Mouse (Mus musculus): ENCODE measurements at regions not wholly inside any gene's neighbourhood (a gene's known extent, or its start where the extent isn't known, plus 50 kb on each side); places are given as distances from the start of the nearest gene placed in this dataset.

- no peak for DNase-seq
- intact Hi-C loops (cut with DNase I): no loop called here
Observed at GRCm38 (mm10) chr17:29775836-29776235, 59.0 kb upstream of the Ccdc167 start.

GRCm38 (mm10) chr17:29773339-29773738 is 56.5 kb upstream of the Ccdc167 start:
- intact Hi-C loops (cut with DNase I): loop anchor here (5.0 kb wide), 1 partner anchor 171 kb away; no protein-coding TSS in a partner anchor
- DNase-seq: peak; percentile 49 to 53

- DNase-seq: no peak
- intact Hi-C loops (cut with DNase I): loop anchor here (5.0 kb wide), 1 partner anchor 169 kb away; no protein-coding TSS in a partner anchor
Observed at GRCm38 (mm10) chr17:29770914-29771313, 54.1 kb upstream of the Ccdc167 start.

- intact Hi-C loops (cut with DNase I): loop anchor here (5.0 kb wide), 1 partner anchor 167 kb away; no protein-coding TSS in a partner anchor
Observed at GRCm38 (mm10) chr17:29769631-29770030, 52.8 kb upstream of the Ccdc167 start.

GRCm38 (mm10) chr17:29769143-29769542 is 52.3 kb upstream of the Ccdc167 start:
- intact Hi-C loops (cut with DNase I): no loop called here
- DNase-seq: no peak

More at GRCm38 (mm10) chr17:29769631-29770030, 52.8 kb upstream of the Ccdc167 start:
- no peak for DNase-seq

GRCm38 (mm10) chr17:29768642-29769041 is 51.8 kb upstream of the Ccdc167 start:
- no peak for DNase-seq
- intact Hi-C loops (cut with DNase I): no loop called here

All from heart, postnatal 36 days (tissue).